Mouse (Mus musculus) G1E (cell line): ENCODE results near the gene Klk1b3. TPM values are rescaled to one million over a fixed set of nuclear protein-coding genes. Genes with fewer than 3 reads are reported as not detected.
"Not testable (repeated sequence)": the region's sequence is repeated elsewhere in the genome, so short reads cannot be mapped to it uniquely, and the experiment has no call there.

Source experiments
- ATAC-seq: 2 replicates; pipeline ENCODE4 v1.8.0; 2016; ENCODE audit warnings: mild to moderate bottlenecking; ENCODE audit not compliant: insufficient number of reproducible peaks, poor library complexity, low FRiP score, severe bottlenecking; ENCODE audit errors: extremely low read depth
- DNase-seq: peaks from one replicate; pipeline ENCODE4 v3.0.0; 2012; ENCODE audit warnings: low spot score
- H3K27me3 ChIP-seq: 2 replicates; pipeline ENCODE4 v1.6.1; 2012; ENCODE audit warnings: mild to moderate bottlenecking, low read length, inconsistent platforms; ENCODE audit not compliant: insufficient read depth
- H3K36me3 ChIP-seq: replicated peaks from 2 replicates; pipeline ENCODE3; 2012; ENCODE audit warnings: mild to moderate bottlenecking, inconsistent platforms
- H3K4me1 ChIP-seq: 2 replicates; pipeline ENCODE4 v1.6.1; 2012; ENCODE audit warnings: low read depth, low read length, inconsistent platforms, mixed read lengths; ENCODE audit not compliant: insufficient read depth
- H3K4me3 ChIP-seq: 2 replicates; pipeline ENCODE4 v1.5.1; 2012; ENCODE audit warnings: low read depth, mild to moderate bottlenecking, inconsistent platforms, low read length, moderate library complexity, mixed read lengths
- H3K9me3 ChIP-seq: replicated peaks from 2 replicates; pipeline ENCODE4 v1.6.1; 2012; ENCODE audit warnings: inconsistent platforms
- CTCF ChIP-seq: IDR thresholded peaks from 2 replicates; pipeline ENCODE4 v1.5.1; 2012; ENCODE audit warnings: low read depth, low read length, inconsistent platforms, mixed read lengths
- GATA1 ChIP-seq: IDR thresholded peaks from 2 replicates; pipeline ENCODE4 v1.6.1; 2012; ENCODE audit warnings: borderline replicate concordance, low read length, inconsistent platforms, mixed read lengths
- GATA2 ChIP-seq: IDR thresholded peaks from 2 replicates; pipeline ENCODE4 v1.6.1; 2012; ENCODE audit warnings: low read depth, low read length, inconsistent platforms, borderline replicate concordance
- POLR2AphosphoS5 ChIP-seq: IDR thresholded peaks from 2 replicates; pipeline ENCODE4 v1.6.1; 2012; ENCODE audit warnings: low read depth, low read length, inconsistent platforms; ENCODE audit not compliant: insufficient replicate concordance
- TAL1 ChIP-seq: conservative IDR thresholded peaks from 2 replicates; pipeline ENCODE4 v1.6.1; 2012; ENCODE audit warnings: low read depth, low read length, inconsistent platforms, mixed read lengths
- polyA plus RNA-seq: library from polyadenylated mRNA; stranded (reverse); fragments of >175 nt; gene quantifications from 2 replicates; pipeline ENCODE4 v1.2.3, GENCODE M21; 2012
- total RNA-seq, 2 experiments: library from RNA; stranded (forward) in 1 of 2; stranded (reverse) in 1 of 2; fragments of 200-1000 nt in 1 of 2; fragments of >200 nt in 1 of 2; fragmentation: Nextera tagmentation in 1 of 2; gene quantifications; 2 replicates each; pipeline ENCODE4 v1.2.3; 2014 to 2017

Gene Klk1b3
- total and polyA plus RNA-seq, 3 experiments = not detected

GRCm38 (mm10) chr7:44215645-44216044 lies 17.7 kb downstream of the Klk1b3 start, which contains the start of gene Klk1b5:
TSS of gene Klk1b5 (plus strand) at chr7:44215945.
- Histone ChIP-seq H3K4me3 (no peak within 1 kb of the TSS), H3K9me3 (no peaks in the 10 kb centered on the region), H3K36me3 (no peaks in the 10 kb centered on the region), H3K27me3 (peaks cover 8% of the 10 kb centered on the region), H3K4me1 (no peaks in the 10 kb centered on the region)
- ATAC-seq = no peak
- DNase-seq = no peak
- TF ChIP-seq TAL1 = no peak
- TF ChIP-seq GATA1 = no peak
- no peak for TF ChIP-seq CTCF
- no peak for TF ChIP-seq GATA2
- no peak for TF ChIP-seq POLR2AphosphoS5

- not testable (repeated sequence) for DNase-seq, H3K9me3 ChIP-seq, ATAC-seq, H3K4me3 ChIP-seq, H3K36me3 ChIP-seq, H3K4me1 ChIP-seq
- peaks cover 13% of the 10 kb centered on the region; the same call in 1 of the 2 replicates for H3K27me3 ChIP-seq
Observed at GRCm38 (mm10) chr7:44221601-44222000, 23.6 kb downstream of the Klk1b3 start.

GRCm38 (mm10) chr7:44222335-44222734 lies 24.3 kb downstream of the Klk1b3 start:
- not testable (repeated sequence) for H3K4me1 ChIP-seq, H3K36me3 ChIP-seq, DNase-seq

GRCm38 (mm10) chr7:44225076-44225475 lies 27.1 kb downstream of the Klk1b3 start, which contains the start of gene Klk1:
TSS of gene Klk1 (plus strand) at chr7:44225360.
- ATAC-seq (no peak), DNase-seq (no peak)
- no peaks in the 10 kb centered on the region for H3K36me3 ChIP-seq
- no peak within 1 kb of the TSS for H3K4me3 ChIP-seq
- H3K9me3 ChIP-seq = no peaks in the 10 kb centered on the region
- peaks cover 24% of the 10 kb centered on the region for H3K27me3 ChIP-seq
- no peaks in the 10 kb centered on the region for H3K4me1 ChIP-seq
- TF ChIP-seq GATA1 = no peak
- no peak for TF ChIP-seq CTCF
- TF ChIP-seq POLR2AphosphoS5 = no peak

More at GRCm38 (mm10) chr7:44222335-44222734, 24.3 kb downstream of the Klk1b3 start:
- H3K9me3 ChIP-seq, ATAC-seq, H3K4me3 ChIP-seq: not testable (repeated sequence)
- peaks cover 19% of the 10 kb centered on the region; the same call in 1 of the 2 replicates for H3K27me3 ChIP-seq

GRCm38 (mm10) chr7:44235909-44236308 lies 37.9 kb downstream of the Klk1b3 start, which contains the start of gene Gm36864:
TSS of gene Gm36864 (plus strand) at chr7:44236177.
- ATAC-seq = no peak
- no peak for TF ChIP-seq POLR2AphosphoS5
- TF ChIP-seq TAL1 = no peak
- TF ChIP-seq GATA2 = no peak
- TF ChIP-seq CTCF = no peak
- TF ChIP-seq GATA1 = no peak
- peaks cover 2% of the 10 kb centered on the region; the same call in 1 of the 2 replicates for H3K4me1 ChIP-seq
- H3K4me3 ChIP-seq = no peak within 1 kb of the TSS
- no peaks in the 10 kb centered on the region for H3K36me3 ChIP-seq
- no peaks in the 10 kb centered on the region for H3K9me3 ChIP-seq
- DNase-seq = no peak
- peaks cover 42% of the 10 kb centered on the region for H3K27me3 ChIP-seq

- no peaks in the 10 kb centered on the region for H3K9me3 ChIP-seq
- H3K4me1 ChIP-seq = peaks cover 3% of the 10 kb centered on the region
- no peak overlapping the region for H3K4me3 ChIP-seq
- DNase-seq (no peak), ATAC-seq (no peak)
- peaks cover 37% of the 10 kb centered on the region for H3K27me3 ChIP-seq
- TF ChIP-seq CTCF (no peak), TAL1 (no peak), GATA2 (no peak), GATA1 (no peak), POLR2AphosphoS5 (no peak)
- H3K36me3 ChIP-seq = peaks cover 3% of the 10 kb centered on the region
Observed at GRCm38 (mm10) chr7:44239913-44240312, 41.9 kb downstream of the Klk1b3 start.

GRCm38 (mm10) chr7:44240712-44241111 lies 42.7 kb downstream of the Klk1b3 start:
- H3K4me1 ChIP-seq = peaks cover 11% of the 10 kb centered on the region
- no peak for DNase-seq
- TF ChIP-seq POLR2AphosphoS5 (no peak), CTCF (no peak), GATA1 (no peak)
- no peak for ATAC-seq
- no peaks in the 10 kb centered on the region for H3K9me3 ChIP-seq
- peaks cover 34% of the 10 kb centered on the region for H3K27me3 ChIP-seq
- H3K36me3 ChIP-seq = peaks cover 5% of the 10 kb centered on the region
- no peak overlapping the region for H3K4me3 ChIP-seq
